Mouse (Mus musculus) 3T3-L1 (cell line): ENCODE data around the gene Pfdn6.
A peak's percentile ranks its signal among the peaks of the same experiment; 100 is the strongest.
"Not testable (repeated sequence)": the region's sequence is repeated elsewhere in the genome, so short reads cannot be mapped to it uniquely, and the experiment has no call there.

Experiments
- DNase-seq: peaks from one replicate; pipeline ENCODE4 v3.0.0-alpha.2; 2015; ENCODE audit warnings: low read depth, low spot score

The Pfdn6 gene

DNA sequence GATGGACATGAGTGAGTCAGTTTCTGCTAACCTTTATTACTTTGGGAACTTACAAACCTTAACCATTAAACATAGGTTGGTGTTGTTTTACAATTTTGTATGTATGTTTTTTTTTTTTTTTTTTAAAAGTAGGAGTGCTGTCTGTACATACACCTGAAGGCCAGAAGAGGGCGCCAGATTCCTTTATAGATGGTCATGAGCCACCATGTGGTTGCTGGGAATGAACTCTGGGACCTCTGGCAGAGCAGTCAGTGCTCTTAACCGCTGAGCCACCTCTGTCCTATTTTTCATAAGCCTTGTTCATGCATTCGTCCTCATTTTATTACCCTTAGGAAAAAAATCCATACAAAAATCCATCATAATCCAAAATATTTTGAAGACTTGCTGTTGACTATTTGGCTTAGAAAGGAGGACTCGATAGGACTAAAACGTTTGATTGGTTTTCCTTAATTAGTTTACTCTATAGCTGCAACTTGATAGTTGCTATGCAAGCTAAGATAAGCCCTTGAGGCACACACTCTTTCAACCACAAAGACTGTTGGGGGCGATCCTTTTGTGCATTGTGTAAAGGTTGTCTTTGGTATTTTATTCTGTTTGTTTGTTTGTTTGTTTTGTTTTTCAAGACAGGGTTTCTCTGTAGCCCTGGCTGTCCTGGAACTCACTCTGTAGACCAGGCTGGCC lies 42.9 kb downstream of the Pfdn6 start:
- DNase-seq, result peak; percentile 95

DNA sequence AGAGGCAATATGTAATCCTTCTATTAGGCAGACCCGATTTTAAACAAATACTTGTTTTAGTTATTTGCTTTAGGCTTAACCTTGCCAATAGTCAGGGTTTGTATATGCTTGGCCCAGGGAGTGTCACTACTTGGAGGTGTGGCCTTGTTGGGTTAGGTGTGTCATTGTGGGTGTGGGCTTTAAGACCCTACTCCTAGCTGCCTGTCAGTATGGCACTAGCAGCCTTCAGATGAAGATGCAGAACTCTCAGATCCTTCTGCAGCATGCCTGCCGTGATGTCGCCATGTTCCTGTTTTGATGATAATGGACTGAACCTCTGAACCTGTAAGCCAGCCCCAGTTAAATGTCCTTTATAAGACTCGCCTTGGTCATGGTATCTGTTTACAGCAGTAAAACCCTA lies 47.1 kb downstream of the Pfdn6 start:
- DNase-seq, result not testable (repeated sequence)

DNA sequence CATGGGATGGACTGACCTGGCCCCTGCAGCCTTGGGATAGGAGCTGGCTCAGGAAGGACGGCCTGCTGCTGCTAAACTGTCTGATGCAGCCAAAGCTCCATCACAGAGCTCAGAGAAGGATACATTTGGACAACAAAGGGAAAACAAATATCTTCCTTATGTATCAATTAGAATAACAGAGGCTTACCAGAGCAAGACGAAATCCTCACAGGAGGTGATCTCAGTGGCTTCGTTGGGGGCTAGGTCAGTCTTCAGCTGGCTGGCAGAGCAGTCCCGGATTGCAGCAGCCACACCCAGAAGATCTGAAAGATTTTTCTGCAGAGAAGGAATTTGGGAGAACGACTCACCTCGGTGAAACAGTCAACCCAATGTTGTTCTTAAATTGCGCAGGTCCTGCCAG lies 47.7 kb downstream of the Pfdn6 start:
- peak; percentile 81 for DNase-seq

DNA sequence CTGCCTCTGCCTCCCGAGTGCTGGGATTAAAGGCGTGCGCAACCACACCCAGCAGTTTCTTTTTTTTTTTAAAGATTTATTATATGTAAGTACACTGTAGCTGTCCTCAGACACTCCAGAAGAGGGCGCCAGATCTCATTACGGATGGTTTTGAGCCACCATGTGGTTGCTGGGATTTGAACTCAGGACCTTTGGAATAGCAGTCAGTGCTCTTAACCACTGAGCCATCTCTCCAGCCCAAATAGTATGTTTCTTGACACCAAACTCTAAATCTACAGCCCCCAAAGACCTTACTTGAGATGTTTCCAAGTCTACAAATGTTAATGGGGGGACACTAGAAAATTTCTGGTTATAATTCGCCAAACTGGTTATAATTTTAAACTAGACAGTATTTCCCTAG lies 48.3 kb downstream of the Pfdn6 start:
- DNase-seq, result not testable (repeated sequence)

DNA sequence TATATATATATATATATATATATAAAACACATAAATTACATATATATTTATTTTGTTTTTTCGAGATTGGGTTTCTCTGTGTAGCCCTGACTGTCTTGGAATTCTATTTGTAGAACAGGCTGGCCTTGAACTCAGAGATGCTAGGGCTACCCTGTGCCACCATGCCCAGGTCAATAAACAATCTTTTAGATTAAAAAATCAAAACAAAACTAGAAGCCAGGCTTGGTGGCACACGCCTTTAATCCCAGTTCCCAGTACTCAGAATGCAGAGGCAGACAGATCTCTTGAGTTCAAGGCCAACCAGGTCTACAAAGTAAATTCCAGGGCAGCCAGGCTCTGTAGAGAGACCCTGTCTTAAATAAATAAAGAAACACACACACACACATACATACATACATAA lies 48.8 kb downstream of the Pfdn6 start:
- DNase-seq, result no peak

DNA sequence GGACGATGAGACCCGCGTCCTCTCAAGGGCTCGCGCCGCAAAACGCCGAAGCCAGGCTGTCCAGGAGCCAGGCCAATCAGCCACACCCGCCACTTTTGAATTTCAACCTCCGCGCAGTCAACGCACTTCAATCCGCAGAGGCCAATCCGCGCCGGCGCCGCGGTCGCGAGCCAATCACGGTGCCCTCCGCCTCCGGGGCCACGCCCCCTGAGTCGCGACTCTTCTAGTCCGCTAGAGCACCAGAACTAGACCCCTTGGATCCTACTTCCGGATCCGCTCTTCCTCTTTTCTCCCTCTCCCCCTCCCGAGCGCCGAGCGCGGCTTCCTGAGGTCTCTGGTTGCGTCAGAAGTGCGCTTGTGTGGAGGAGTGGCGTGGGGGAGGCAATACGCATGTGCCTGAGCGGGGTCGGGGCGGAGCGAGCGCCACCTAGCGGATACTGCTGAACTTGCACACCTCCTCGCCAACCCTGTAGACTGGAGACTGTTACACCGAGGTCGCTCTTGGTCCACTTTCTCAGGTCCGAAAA lies 49.5 kb downstream of the Pfdn6 start, which contains the start of gene Kifc1:
Kifc1 (minus strand) TSS at position 129 of the 527 bp plus-strand sequence.
- DNase-seq, result peak; percentile 100

DNA sequence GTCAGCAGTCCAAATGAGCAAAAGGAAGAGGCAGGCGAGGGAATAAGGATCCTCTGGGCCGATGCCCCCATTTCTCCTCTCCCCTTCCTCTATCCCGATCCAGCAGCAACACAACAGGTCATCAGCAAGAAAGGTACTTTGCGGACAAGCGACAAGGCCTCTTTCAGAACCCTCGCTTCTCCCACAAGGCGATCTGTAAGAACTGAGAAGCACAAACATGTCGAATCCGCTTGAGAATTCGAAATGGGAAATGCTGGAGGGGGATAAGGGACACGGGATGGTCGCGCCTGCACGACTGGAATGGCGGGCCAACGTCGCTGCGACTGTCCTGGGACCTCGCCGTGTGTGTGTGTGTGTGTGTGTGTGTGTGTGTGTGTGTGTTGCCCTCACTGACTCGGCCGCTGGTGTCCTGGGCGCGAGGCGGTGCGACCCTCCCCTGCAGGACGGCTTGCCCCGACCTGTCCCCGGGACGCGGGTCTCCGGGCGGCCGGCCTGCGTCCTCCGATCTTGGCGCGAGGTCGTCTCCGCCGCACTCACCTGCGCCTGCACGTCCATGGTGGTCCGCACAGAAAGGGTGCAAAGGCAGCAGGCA lies 50.1 kb downstream of the Pfdn6 start:
- DNase-seq, result not testable (repeated sequence)
